Mouse (Mus musculus) limb, embryonic 15.5 days (tissue): ENCODE data around the gene Abhd4. TPM values are rescaled to one million over a fixed set of nuclear protein-coding genes. Genes with fewer than 3 reads are reported as not detected.

Experiments used
- ATAC-seq: fragments of 200-750 bp; cut with Nextera tagmentation; 2 replicates; pipeline ENCODE4 v1.8.0; 2017; ENCODE audit warnings: low read depth, moderate TSS enrichment; ENCODE audit not compliant: insufficient number of reproducible peaks, low FRiP score, low TSS enrichment
- H3K27ac ChIP-seq: fragments of 300-500 bp; sonication (generic); 2 replicates; pipeline ENCODE4 v1.5.1; 2015; ENCODE audit warnings: moderate library complexity, mild to moderate bottlenecking, inconsistent platforms
- H3K27me3 ChIP-seq: fragments of 300-500 bp; sonication (generic); 2 replicates; pipeline ENCODE4 v1.6.1; 2015; ENCODE audit warnings: inconsistent platforms
- H3K36me3 ChIP-seq: fragments of 300-500 bp; sonication (generic); 2 replicates; pipeline ENCODE4 v1.6.1; 2015; ENCODE audit warnings: inconsistent platforms
- H3K4me1 ChIP-seq: fragments of 300-500 bp; sonication (generic); 2 replicates; pipeline ENCODE4 v1.6.1; 2015; ENCODE audit warnings: inconsistent platforms
- H3K4me2 ChIP-seq: fragments of 300-500 bp; sonication (generic); 2 replicates; pipeline ENCODE4 v1.6.1; 2015; ENCODE audit warnings: mild to moderate bottlenecking, inconsistent platforms
- H3K4me3 ChIP-seq: fragments of 300-500 bp; sonication (generic); 2 replicates; pipeline ENCODE4 v1.5.1; 2015; ENCODE audit warnings: mild to moderate bottlenecking, inconsistent platforms
- H3K9ac ChIP-seq: fragments of 300-500 bp; sonication (generic); 2 replicates; pipeline ENCODE4 v1.6.1; 2015; ENCODE audit warnings: inconsistent platforms
- H3K9me3 ChIP-seq: fragments of 300-500 bp; sonication (generic); 2 replicates; pipeline ENCODE4 v1.6.1; 2016; ENCODE audit warnings: inconsistent platforms
- WGBS: fragments of 180-500 bp; shearing (Covaris S2); methylation state at CpG from one replicate; pipeline ENCODE4 v1.1.7; 2015; 5-methylcytosine and 5-hydroxymethylcytosine counted together
- polyA plus RNA-seq: library from polyadenylated mRNA; unstranded; fragments of >200 nt; fragmentation: Nextera tagmentation; extraction: Ambion mirVana; gene quantifications from 2 replicates; pipeline ENCODE4 v1.2.1, GENCODE M21; 2015

The Abhd4 gene
- polyA plus RNA-seq, 1 experiment from 2014 or later: 56.4 TPM

DNA sequence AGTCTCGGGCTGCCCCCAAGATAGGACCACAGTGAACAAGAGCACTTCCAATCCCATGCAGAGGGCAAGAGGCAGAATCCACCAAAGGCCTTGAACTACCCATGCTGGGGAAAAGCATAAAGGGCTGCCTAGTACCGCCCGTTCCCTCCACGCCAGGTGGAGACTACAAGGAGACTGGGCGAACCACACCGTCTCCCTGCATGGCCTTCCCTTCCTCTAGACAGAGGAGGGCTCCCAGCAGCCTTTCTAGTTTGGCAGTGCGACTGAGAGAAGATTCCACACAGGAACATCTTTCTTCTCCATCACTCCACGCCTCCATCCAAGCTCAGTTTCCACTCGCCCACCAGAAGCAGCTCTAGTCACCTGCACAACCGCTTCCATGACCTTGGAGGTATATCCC is 14.0 kb downstream of the Abhd4 start:
- Histone ChIP-seq H3K4me3 (no peak overlapping the region), H3K9me3 (no peaks in the 10 kb centered on the region), H3K4me1 (no peaks in the 10 kb centered on the region), H3K9ac (no peak overlapping the region), H3K4me2 (no peak overlapping the region), H3K36me3 (peaks cover 53% of the 10 kb centered on the region), H3K27ac (no peak overlapping the region), H3K27me3 (no peaks in the 10 kb centered on the region)
- ATAC-seq: 0 out of 2 replicates have a peak, but pooled peaks have one; percentile 47
- 94% methylated on average over 10 of the region's 10 CpGs for WGBS

DNA sequence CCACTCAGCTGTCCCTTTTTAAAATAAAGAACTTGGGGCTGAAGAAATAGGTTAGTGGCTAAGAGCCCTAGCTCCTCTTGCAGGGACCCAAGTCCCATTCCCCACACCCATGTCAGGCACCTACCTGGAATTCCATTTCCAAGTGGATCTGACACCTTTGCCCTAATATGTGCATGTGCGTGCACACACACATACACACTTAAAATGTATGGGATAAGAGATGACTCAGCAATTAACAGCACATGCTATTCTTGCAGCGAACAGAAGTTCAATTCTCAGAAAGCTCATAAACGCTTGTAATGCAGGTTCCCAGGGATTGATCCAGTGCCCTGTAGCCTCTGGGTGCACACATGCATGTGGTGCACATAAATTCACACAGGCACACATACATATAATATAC is 15.6 kb downstream of the Abhd4 start:
- no peak for ATAC-seq
- 85% methylated on average over 3 of the region's 3 CpGs for WGBS

DNA sequence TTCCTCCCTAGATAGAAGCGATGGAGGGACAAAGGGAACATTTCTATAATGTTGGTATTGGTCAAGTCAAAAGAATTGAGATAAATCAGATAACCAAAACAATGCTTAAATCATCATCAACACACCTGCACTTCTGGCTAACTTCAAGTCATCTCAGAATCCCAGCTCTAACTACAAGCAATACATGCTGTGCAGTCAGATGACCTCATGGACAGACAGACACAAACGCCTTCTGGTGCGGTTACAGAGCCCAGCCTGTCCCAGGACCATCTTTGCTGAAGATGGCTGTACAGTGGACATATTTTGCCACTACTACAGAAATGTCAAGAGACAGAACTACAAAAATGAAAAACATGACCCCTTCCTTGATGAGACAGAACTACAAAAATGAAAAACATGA is 16.4 kb downstream of the Abhd4 start:
- Histone ChIP-seq H3K4me1 (no peaks in the 10 kb centered on the region), H3K9ac (no peak overlapping the region), H3K4me2 (no peak overlapping the region), H3K27ac (no peak overlapping the region), H3K36me3 (peaks cover 34% of the 10 kb centered on the region), H3K27me3 (no peaks in the 10 kb centered on the region), H3K9me3 (no peaks in the 10 kb centered on the region), H3K4me3 (no peak overlapping the region)
- no peak for ATAC-seq
- WGBS: 86% methylated on average over 3 of the region's 3 CpGs

More for the DNA sequence above, 15.6 kb downstream of the Abhd4 start:
- Histone ChIP-seq H3K27ac (no peak overlapping the region), H3K4me2 (no peak overlapping the region), H3K27me3 (no peaks in the 10 kb centered on the region), H3K9ac (no peak overlapping the region), H3K36me3 (peaks cover 41% of the 10 kb centered on the region), H3K4me1 (no peaks in the 10 kb centered on the region), H3K4me3 (no peak overlapping the region), H3K9me3 (no peaks in the 10 kb centered on the region)

DNA sequence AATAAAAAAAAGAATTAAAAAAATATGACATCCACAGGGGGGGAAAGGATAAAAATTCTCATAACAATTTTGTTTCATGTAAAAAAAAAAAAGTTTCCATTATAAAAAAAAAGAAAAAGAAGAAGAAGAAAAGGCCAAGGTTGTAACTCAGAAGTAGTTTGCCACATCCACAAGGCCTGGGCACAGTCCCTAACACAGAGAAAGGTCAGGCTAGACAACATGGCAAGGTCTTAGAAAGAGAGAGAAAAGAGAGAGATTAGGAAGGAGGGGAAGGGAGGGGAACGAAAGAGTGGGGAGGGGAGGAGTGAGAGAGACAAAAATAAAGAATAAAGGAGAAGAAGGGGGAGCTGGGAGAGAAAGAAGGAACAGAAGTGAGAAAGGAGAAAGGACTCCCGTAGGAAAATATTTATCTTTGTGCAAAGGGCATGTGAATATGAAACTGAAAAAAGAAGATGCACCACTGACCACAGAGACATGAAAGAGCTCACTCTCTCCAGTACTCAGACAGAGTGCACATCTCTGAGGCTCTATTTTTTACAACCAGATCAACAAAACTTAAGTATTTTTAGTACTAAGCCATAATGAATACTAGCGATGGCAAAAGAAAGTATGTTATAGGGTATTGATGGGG is 18.1 kb downstream of the Abhd4 start:
- Histone ChIP-seq H3K27me3 (no peaks in the 10 kb centered on the region), H3K4me1 (no peaks in the 10 kb centered on the region), H3K9me3 (no peaks in the 10 kb centered on the region), H3K36me3 (peaks cover 24% of the 10 kb centered on the region), H3K4me3 (no peak overlapping the region), H3K4me2 (no peak overlapping the region), H3K9ac (no peak overlapping the region), H3K27ac (no peak overlapping the region)
- no peak for ATAC-seq
- 82% methylated on average over 3 of the region's 3 CpGs for WGBS

DNA sequence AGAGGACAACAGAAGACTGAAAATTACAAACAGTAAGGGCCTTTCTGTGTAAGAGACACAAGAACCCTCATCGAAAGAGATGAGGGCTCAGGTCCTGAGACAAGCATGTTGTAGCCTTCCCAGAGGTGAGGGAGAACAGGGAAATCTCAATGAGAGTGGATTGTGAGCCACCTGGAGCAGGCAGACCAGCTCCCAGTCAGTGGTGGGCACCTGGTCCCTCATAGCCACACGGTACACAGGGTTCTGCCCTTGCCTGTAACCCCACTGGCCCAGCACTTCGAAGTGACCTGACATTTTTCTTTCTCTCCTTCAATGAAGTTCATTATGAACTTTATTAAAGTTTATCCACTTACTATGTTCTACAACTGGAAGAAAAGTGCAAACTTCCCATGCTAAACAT is 18.7 kb downstream of the Abhd4 start:
- H3K4me2 ChIP-seq: no peak overlapping the region
- H3K36me3 ChIP-seq: peaks cover 18% of the 10 kb centered on the region
- H3K4me1 ChIP-seq: no peaks in the 10 kb centered on the region
- no peak for ATAC-seq
- no peaks in the 10 kb centered on the region for H3K9me3 ChIP-seq
- no peaks in the 10 kb centered on the region for H3K27me3 ChIP-seq
- WGBS: 92% methylated on average over 3 of the region's 3 CpGs
- no peak overlapping the region for H3K27ac ChIP-seq
- H3K9ac ChIP-seq: no peak overlapping the region
- H3K4me3 ChIP-seq: no peak overlapping the region

DNA sequence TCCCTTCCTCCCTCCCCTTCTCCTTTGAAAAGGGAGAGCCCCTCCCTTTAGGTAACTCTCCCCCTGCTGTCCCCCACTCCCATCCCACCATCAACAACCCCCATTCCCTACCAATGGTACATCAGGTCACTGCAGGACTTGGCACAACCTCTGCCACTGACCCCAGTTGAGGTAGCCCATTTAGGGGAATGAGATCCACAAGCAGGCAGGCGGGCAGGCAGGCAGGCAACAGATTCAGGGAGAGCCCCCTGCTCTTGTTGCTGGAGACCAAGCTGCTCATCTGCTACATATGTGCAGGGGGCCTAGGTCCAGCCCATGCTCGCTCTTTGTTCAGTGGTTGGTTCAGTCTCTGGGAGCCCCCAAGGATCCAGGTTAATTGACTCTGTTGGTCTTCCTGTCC is 22.5 kb downstream of the Abhd4 start:
- Histone ChIP-seq H3K27me3 (no peaks in the 10 kb centered on the region), H3K9me3 (no peaks in the 10 kb centered on the region), H3K36me3 (no peaks in the 10 kb centered on the region), H3K27ac (no peak overlapping the region), H3K4me2 (no peak overlapping the region), H3K4me1 (no peaks in the 10 kb centered on the region), H3K9ac (no peak overlapping the region), H3K4me3 (no peak overlapping the region)
- 78% methylated on average over 2 of the region's 2 CpGs for WGBS
- ATAC-seq: no peak

DNA sequence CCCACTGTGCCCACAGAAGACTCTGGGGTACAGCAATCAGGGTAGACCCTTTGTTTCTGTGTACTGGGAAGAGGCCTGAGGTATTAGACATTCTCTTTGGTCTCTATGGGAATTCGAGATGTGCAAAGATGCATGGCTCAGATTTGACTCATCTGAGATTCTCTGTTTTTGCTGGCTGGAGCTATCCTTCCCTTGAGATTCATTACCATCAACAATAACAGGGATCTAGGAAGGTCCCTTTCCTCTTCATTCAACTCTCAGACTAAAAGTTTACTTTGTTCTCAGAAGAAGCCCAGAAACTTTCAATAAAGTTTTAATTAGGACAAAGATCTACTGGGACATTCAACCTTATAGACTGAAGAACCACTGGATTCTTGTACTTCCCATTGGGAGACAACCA is 30.9 kb downstream of the Abhd4 start, which contains the start of gene Olfr49:
Gene Olfr49 (minus strand): TSS at position 101 of the 400 bp plus-strand sequence.
- Histone ChIP-seq H3K9me3 (no peaks in the 10 kb centered on the region), H3K4me2 (no peak within 1 kb of the TSS), H3K9ac (no peak within 1 kb of the TSS), H3K4me3 (no peak within 1 kb of the TSS), H3K4me1 (no peaks in the 10 kb centered on the region), H3K27ac (no peak within 1 kb of the TSS), H3K36me3 (no peaks in the 10 kb centered on the region), H3K27me3 (no peaks in the 10 kb centered on the region)
- no peak for ATAC-seq
- WGBS: 79% methylated on average over 1 of the region's 1 CpGs

DNA sequence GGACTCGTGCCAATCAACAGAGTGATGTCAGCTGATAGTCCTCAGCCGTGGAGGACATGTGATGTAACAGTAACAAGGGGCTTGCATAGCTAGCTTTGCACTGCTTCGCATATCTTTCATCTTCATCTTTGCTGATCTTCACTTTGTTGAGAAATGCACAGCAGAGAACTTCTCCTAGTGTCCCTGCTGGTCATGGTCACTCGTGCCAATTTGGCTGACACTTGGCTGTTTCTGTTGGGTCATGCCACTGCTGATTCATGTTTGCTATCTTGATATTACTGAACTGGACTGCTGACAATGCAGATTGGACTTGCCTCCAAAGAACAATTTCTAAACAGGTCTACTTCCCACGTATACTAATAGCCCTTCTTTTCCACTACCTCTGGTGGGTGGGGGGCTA is 46.1 kb downstream of the Abhd4 start:
- no peak for ATAC-seq
- WGBS: 83% methylated on average over 5 of the region's 5 CpGs
- no peaks in the 10 kb centered on the region for H3K27me3 ChIP-seq
- no peaks in the 10 kb centered on the region for H3K9me3 ChIP-seq
- H3K36me3 ChIP-seq: no peaks in the 10 kb centered on the region
- H3K4me1 ChIP-seq: no peaks in the 10 kb centered on the region
- H3K4me2 ChIP-seq: no peak overlapping the region
- H3K4me3 ChIP-seq: no peak overlapping the region
- no peak overlapping the region for H3K27ac ChIP-seq
- H3K9ac ChIP-seq: no peak overlapping the region

DNA sequence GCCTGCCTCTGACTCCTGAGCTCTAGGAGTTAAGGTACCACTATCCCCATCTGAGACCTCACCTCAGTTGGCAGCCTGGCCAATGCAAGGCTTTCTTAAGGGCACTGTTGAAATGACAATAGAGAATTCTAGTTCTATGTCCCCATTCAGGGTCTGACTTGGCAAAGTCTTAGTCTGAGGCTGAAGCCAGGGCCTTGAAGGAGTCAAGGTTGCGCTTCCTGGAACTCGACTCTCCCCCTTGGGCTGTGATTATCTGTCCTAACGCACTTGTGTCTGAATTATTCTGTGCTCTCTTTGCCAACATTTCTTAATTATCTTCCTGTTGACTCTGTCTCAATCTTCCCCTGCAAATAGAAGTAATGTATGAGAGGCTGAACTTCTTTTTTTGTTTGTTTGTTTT is 46.7 kb downstream of the Abhd4 start:
- Histone ChIP-seq H3K4me1 (no peaks in the 10 kb centered on the region), H3K36me3 (no peaks in the 10 kb centered on the region), H3K27me3 (no peaks in the 10 kb centered on the region), H3K4me2 (no peak overlapping the region), H3K9me3 (no peaks in the 10 kb centered on the region), H3K27ac (no peak overlapping the region), H3K9ac (no peak overlapping the region), H3K4me3 (no peak overlapping the region)
- WGBS: 88% methylated on average over 3 of the region's 3 CpGs
- ATAC-seq: no peak

DNA sequence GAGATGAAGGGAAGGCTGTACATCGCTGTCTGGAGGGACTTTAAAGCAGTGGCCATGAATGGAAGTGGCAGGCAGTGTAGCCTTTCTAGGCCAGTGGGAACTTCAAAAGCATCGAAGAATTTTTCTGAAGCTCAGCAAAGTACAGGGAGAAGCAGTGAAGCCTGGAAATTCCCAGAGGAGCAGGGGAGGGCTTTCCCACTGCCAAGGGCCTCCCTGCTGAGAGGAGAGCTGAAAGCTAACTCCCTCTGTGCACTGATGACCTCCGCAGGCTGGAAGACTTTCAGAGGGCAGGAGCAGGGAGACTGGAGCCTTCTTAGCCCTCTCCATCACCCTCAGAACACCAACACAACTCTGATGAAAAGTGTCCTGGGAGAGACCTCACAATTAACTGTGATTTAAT is 57.8 kb downstream of the Abhd4 start:
- H3K27me3 ChIP-seq: no peaks in the 10 kb centered on the region
- ATAC-seq: no peak
- 32% methylated on average over 3 of the region's 3 CpGs for WGBS
- H3K4me3 ChIP-seq: no peak overlapping the region
- H3K9ac ChIP-seq: no peak overlapping the region
- no peaks in the 10 kb centered on the region for H3K9me3 ChIP-seq
- H3K27ac ChIP-seq: no peak overlapping the region
- no peak overlapping the region for H3K4me2 ChIP-seq
- no peaks in the 10 kb centered on the region for H3K4me1 ChIP-seq
- H3K36me3 ChIP-seq: no peaks in the 10 kb centered on the region

Other genes starting within 250 kb of the Abhd4 start
- gene Dad1, start 84 bp upstream of the Abhd4 start, polyA plus RNA-seq: 384 and 403 TPM in 2 replicates
- gene Olfr49, start 30.8 kb downstream of the Abhd4 start, polyA plus RNA-seq: not detected in 2 replicates
- 36.1 and 37.7 TPM in 2 replicates for gene Oxa1l, start 106.6 kb downstream of the Abhd4 start, polyA plus RNA-seq
- 5.8 and 6.5 TPM in 2 replicates for gene Slc7a7, start 163.6 kb downstream of the Abhd4 start, polyA plus RNA-seq
- 196 and 218 TPM in 2 replicates for gene Mrpl52, start 172.7 kb downstream of the Abhd4 start, polyA plus RNA-seq
- gene Mmp14, start 177.4 kb downstream of the Abhd4 start, polyA plus RNA-seq: 245 and 272 TPM in 2 replicates
- 42.8 and 46.4 TPM in 2 replicates for gene Lrp10, start 209.9 kb downstream of the Abhd4 start, polyA plus RNA-seq
- 1.5 and 2.2 TPM in 2 replicates for gene Rem2, start 221.9 kb downstream of the Abhd4 start, polyA plus RNA-seq